Mouse (Mus musculus): Measurements from ENCODE around the gene Il34.

DNA sequence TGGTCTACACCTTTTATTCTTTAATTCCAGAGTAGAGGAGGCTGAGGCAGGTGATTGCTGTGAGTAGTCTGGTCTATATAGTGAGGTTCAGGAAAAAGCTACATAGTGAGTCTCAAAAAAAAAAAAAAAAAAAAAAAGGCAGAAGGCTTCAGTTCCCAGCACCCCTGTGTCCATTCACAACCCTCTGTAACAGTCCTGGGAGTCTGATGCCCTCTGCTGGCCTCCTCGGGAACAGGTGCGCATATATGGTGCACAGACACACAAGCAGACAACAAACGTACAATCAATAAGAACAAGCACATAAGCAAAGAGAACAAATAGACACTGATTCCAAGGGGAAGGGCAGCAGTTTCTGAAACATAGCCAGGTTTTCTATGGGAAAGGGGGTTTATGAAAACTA lies 29.4 kb downstream of the Il34 start:
- no peak for TF ChIP-seq CTCF (IDR thresholded peaks at IDR 0.05; ENCODE audit: insufficient read depth, low read length)
- TF ChIP-seq POLR2A (IDR thresholded peaks at IDR 0.05; ENCODE audit: borderline replicate concordance, extremely low read depth, low read depth, low read length), result no peak

Data from lung, adult 2 months (tissue).